Comparison of ENCODE assay signal across 8 mouse cellular contexts in genomic region chr2:155956134-155957059, GRCm38 (mm10). TPM values are rescaled to one million over a fixed set of nuclear protein-coding genes. Genes with fewer than 3 reads are reported as not detected.
DNase-seq lines count a peak whose midpoint lies in the region; ATAC-seq and TF ChIP-seq lines count a peak whose summit lies in the region.

TSS of gene Cep250 (plus strand) at chr2:155956458.

- H3K4me1 ChIP-seq in heart, embryonic 11.5 days (ENCODE audit: control insufficient read depth, insufficient read depth, low read length), result no peaks in the 10 kb centered on the region
- H3K4me1 ChIP-seq in kidney, embryonic 16.5 days (ENCODE audit: insufficient read depth, low read length), result peaks cover 6% of the 10 kb centered on the region; the same call in 1 of the 2 replicates
- H3K4me1 ChIP-seq in liver, adult 2 months (ENCODE audit: control insufficient read depth, insufficient read depth, low read length), result 0 out of 2 replicates have a peak, but pooled peaks cover 3% of the 10 kb centered on the region

- H3K4me3 ChIP-seq in heart, embryonic 11.5 days (ENCODE audit: low read depth, low read length), result peak within 1 kb of the TSS; percentile 93
- H3K4me3 ChIP-seq in kidney, embryonic 16.5 days (ENCODE audit: low read length), result peak within 1 kb of the TSS; percentile 81
- H3K4me3 ChIP-seq in liver, adult 2 months (ENCODE audit: insufficient read depth, low read depth, low read length), result peak within 1 kb of the TSS; percentile 78
- H3K4me3 ChIP-seq in myocyte, result peak within 1 kb of the TSS; percentile 61

- H3K79me2 ChIP-seq in liver, adult 2 months (ENCODE audit: control insufficient read depth, insufficient read depth, low read length), result peaks cover 4% of the 10 kb centered on the region; the same call in 1 of the 2 replicates
- peaks cover 28% of the 10 kb centered on the region for H3K79me2 ChIP-seq in myocyte (ENCODE audit: control insufficient read depth, insufficient read depth)

- H3ac ChIP-seq in myocyte (ENCODE audit: control insufficient read depth, insufficient read length), result peak within 1 kb of the TSS; percentile 18

- TF ChIP-seq POLR2A in liver, adult 2 months (IDR thresholded peaks at IDR 0.05; ENCODE audit: extremely low read depth, insufficient read depth, low read length), result peak; percentile 67; the same call in 1 of the 2 replicates
- peak; percentile 75 for TF ChIP-seq POLR2A in myocyte (IDR thresholded peaks at IDR 0.05; ENCODE audit: insufficient read length, low read depth)

- TF ChIP-seq CTCF in liver, adult 2 months (IDR thresholded peaks at IDR 0.05; ENCODE audit: low read depth, low read length), result no peak

- 0 out of 2 replicates have a peak, but pooled peaks cover 3% of the 10 kb centered on the region for H3K27me3 ChIP-seq in heart, embryonic 11.5 days (ENCODE audit: control insufficient read depth, insufficient read depth, low read length)
- H3K27me3 ChIP-seq in kidney, embryonic 16.5 days (ENCODE audit: insufficient read depth, low read length), result no peaks in the 10 kb centered on the region
- H3K27me3 ChIP-seq in liver, adult 2 months (ENCODE audit: control insufficient read depth, insufficient read depth, low read length), result no peaks in the 10 kb centered on the region
- H3K27me3 ChIP-seq in myocyte (ENCODE audit: control insufficient read depth, insufficient read depth, insufficient read length), result no peaks in the 10 kb centered on the region
- no peaks in the 10 kb centered on the region for H3K27me3 ChIP-seq in splenic B cell, adult 2 months (ENCODE audit: control insufficient read depth, insufficient read depth, low read length, poor library complexity, severe bottlenecking)

- H3K9me3 ChIP-seq in heart, embryonic 11.5 days (replicated peaks; ENCODE audit: control insufficient read depth, low read length), result no peaks in the 10 kb centered on the region
- H3K9me3 ChIP-seq in kidney, embryonic 16.5 days (ENCODE audit: low read length), result no peaks in the 10 kb centered on the region

- H3K27ac ChIP-seq in heart, embryonic 11.5 days (ENCODE audit: low read depth, low read length), result peak within 1 kb of the TSS; percentile 86
- peak within 1 kb of the TSS; percentile 87 for H3K27ac ChIP-seq in kidney, embryonic 16.5 days (ENCODE audit: low read length)
- H3K27ac ChIP-seq in liver, adult 2 months (replicated peaks; ENCODE audit: insufficient read depth, low read depth, low read length), result peak within 1 kb of the TSS; percentile 74

- ATAC-seq in erythroblast, adult 5-6 weeks (replicated peaks; ENCODE audit: low FRiP score, poor library complexity, severe bottlenecking), result peak; percentile 97
- ATAC-seq in heart, embryonic 11.5 days (replicated peaks; ENCODE audit: insufficient number of reproducible peaks, low FRiP score, low TSS enrichment), result peak; percentile 97
- ATAC-seq in kidney, embryonic 16.5 days (ENCODE audit: low FRiP score, low TSS enrichment), result peak; percentile 98

- H3K9ac ChIP-seq in heart, embryonic 11.5 days (ENCODE audit: low read depth, low read length), result peak within 1 kb of the TSS; percentile 99
- H3K9ac ChIP-seq in kidney, embryonic 16.5 days (replicated peaks; ENCODE audit: low read length), result peak within 1 kb of the TSS; percentile 87
- peak within 1 kb of the TSS; percentile 82 for H3K9ac ChIP-seq in liver, adult 2 months (ENCODE audit: low read depth, low read length)

- no peaks in the 10 kb centered on the region for H3K36me3 ChIP-seq in heart, embryonic 11.5 days (ENCODE audit: control insufficient read depth, insufficient read depth, low read length)
- no peaks in the 10 kb centered on the region; the same call in 1 of the 2 replicates for H3K36me3 ChIP-seq in kidney, embryonic 16.5 days (ENCODE audit: insufficient read depth, low read length)
- no peaks in the 10 kb centered on the region for H3K36me3 ChIP-seq in liver, adult 2 months (ENCODE audit: control insufficient read depth, insufficient read depth, low read length)
- no peaks in the 10 kb centered on the region for H3K36me3 ChIP-seq in myocyte (ENCODE audit: control insufficient read depth, insufficient read depth)
- no peaks in the 10 kb centered on the region for H3K36me3 ChIP-seq in splenic B cell, adult 2 months (ENCODE audit: control insufficient read depth, insufficient read depth, low read length, poor library complexity, severe bottlenecking)

- peak; percentile 90 to 91 for DNase-seq in B cell, adult 2 months
- DNase-seq in brain, adult 2 months (ENCODE audit: low read depth, low spot score), result peak; percentile 97
- peak; percentile 84 for DNase-seq in liver, adult 2 months (ENCODE audit: extremely low read depth, low read depth, low spot score)
- DNase-seq in splenic B cell, adult 2 months (ENCODE audit: low read depth, low spot score), result peak; percentile 93

- WGBS in heart, embryonic 11.5 days (ENCODE audit: insufficient replicate concordance), result under 1% methylated on average over 58 of the region's 59 CpGs
- WGBS in kidney, embryonic 16.5 days, result under 1% methylated on average over 54 of the region's 59 CpGs
- under 1% methylated on average over 59 of the region's 59 CpGs for WGBS in liver, adult 2 months

- H3K4me2 ChIP-seq in heart, embryonic 11.5 days, result peak within 1 kb of the TSS; percentile 76
- peak within 1 kb of the TSS; percentile 55 for H3K4me2 ChIP-seq in kidney, embryonic 16.5 days (replicated peaks; ENCODE audit: low read depth, low read length)
- H3K4me2 ChIP-seq in myocyte (ENCODE audit: low read depth), result peak within 1 kb of the TSS; percentile 88

TF ChIP-seq in myocyte, 11 proteins besides CTCF, POLR2A, EP300 and RAD21:
- TF ChIP-seq POLR2AphosphoS2 (IDR thresholded peaks at IDR 0.05; ENCODE audit: insufficient read length, low read depth), result peak; percentile 52
- no peak for TF ChIP-seq MYOD1 (IDR thresholded peaks at IDR 0.05; ENCODE audit: control insufficient read depth in 1 of 3, insufficient read length in 2 of 3, low read depth in 2 of 3)
- no peak for TF ChIP-seq REST (IDR thresholded peaks at IDR 0.05; ENCODE audit: insufficient read depth, insufficient read length)
- no peak for TF ChIP-seq TCF12 (IDR thresholded peaks at IDR 0.05; ENCODE audit: insufficient read depth, poor library complexity, severe bottlenecking)
- no peak for TF ChIP-seq USF1 (IDR thresholded peaks at IDR 0.05; ENCODE audit: low read depth)
TF ChIP-seq in myocyte: peak in this region for 1.

RNA-seq across cellular contexts. Expression of gene Cep250, which starts in this region (rescaled TPM):
- 2.7 and 4.0 TPM in 2 replicates for total RNA-seq in erythroblast, adult 5-6 weeks (2015; ENCODE audit: low replicate concordance)
- total RNA-seq in erythroblast, adult 5-6 weeks (2017; ENCODE audit: low replicate concordance), result 8.5 and 11.7 TPM in 2 replicates
- polyA plus RNA-seq in heart, embryonic 11.5 days (2014; fragmentation: Nextera tagmentation; extraction: Ambion mirVana), result 6.4 and 12.3 TPM in 2 replicates
- 18.1 and 19.8 TPM in 2 replicates for polyA plus RNA-seq in kidney, embryonic 16.5 days (2015; fragmentation: Nextera tagmentation; extraction: Ambion mirVana)
- 2.3 and 3.3 TPM in 2 replicates for total RNA-seq in liver, adult 2 months (2014; rRNA removed)
- 1.7 and 2.5 TPM in 2 replicates for polyA plus RNA-seq in liver, adult 2 months (2012; rRNA removed)
- polyA plus RNA-seq in myocyte (2012; fragmentation: generic; extraction: Trizol), result 13.0 TPM

Comparison
In these comparisons a context has a peak if more than half of its experiments do, and no peak if none do; other contexts are left out.
1. Peak in every context shown above with its lines: DNase-seq, ATAC-seq, H3K4me3 ChIP-seq and H3K27ac ChIP-seq.